Mouse (Mus musculus): Measurements from ENCODE around the gene Reg1. TPM values are rescaled to one million over a fixed set of nuclear protein-coding genes. Genes with fewer than 3 reads are reported as not detected.

Reg1 gene
- polyA plus RNA-seq, 1 experiment from 2014 or later = not detected

DNA sequence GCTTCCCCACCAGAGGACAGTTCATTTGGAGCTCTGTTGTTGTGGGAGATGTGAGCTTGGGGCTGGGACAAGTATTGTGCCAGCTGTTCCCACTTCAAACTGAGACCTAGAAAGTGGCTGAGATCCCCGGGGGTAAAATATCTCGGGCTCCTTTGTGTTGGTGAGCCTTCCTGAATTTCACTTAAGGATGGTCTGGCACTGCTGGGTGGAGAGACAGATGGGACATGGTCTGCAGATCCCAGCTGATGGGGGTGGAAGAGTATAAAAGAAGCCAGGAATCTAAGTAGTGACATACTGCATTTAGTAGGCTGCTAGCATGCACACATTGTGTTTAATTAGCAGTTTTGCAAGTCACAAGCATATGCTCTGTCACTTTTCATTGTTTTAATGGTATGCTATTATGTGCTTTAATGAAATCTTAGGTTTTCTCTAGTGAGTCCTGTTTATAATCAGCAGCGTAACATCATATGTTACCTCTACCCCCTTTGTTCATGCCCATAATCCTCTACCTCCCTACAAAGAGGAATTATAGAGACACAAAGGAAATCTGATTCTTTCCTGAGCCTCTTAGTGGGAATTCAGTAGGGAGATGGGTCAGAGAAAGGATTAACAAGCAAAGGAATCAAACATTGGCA lies 37.8 kb downstream of the Reg1 start:
- DNase-seq (ENCODE audit: low spot score) (peak; percentile 31), ATAC-seq (ENCODE audit: low read depth) (peak; percentile 86)
- 35% methylated on average over 3 of the region's 3 CpGs for WGBS

DNA sequence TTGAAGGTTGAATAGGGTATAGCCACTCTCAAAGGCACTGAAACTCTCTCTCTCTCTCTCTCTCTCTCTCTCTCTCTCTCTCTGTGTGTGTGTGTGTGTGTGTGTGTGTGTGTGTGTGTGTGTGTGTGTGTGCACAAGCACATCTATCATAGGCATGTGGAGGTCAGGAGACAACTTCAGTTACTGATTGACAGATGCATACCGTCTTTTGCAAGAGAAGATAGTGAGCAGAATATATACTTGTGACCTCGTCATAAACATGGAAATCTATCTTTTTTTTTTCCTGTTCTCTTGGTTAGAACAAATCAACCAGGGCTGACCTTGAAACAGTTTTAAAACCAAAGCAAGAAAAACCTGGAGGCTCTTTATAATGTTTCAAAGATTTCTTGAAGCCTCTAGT lies 39.8 kb downstream of the Reg1 start:
- Histone ChIP-seq H3K27ac (replicated peaks; ENCODE audit: low read depth, low read length) (no peak overlapping the region), H3K36me3 (ENCODE audit: control insufficient read depth, insufficient read depth, low read length) (no peaks in the 10 kb centered on the region), H3K27me3 (replicated peaks; ENCODE audit: control insufficient read depth, insufficient read depth, low read length) (no peaks in the 10 kb centered on the region), H3K9me3 (ENCODE audit: control insufficient read depth, low read length) (no peaks in the 10 kb centered on the region), H3K4me2 (ENCODE audit: low read depth, low read length) (no peak overlapping the region), H3K4me1 (ENCODE audit: control insufficient read depth, insufficient read depth, low read length) (no peaks in the 10 kb centered on the region), H3K4me3 (ENCODE audit: low read depth, low read length) (no peak overlapping the region), H3K9ac (ENCODE audit: low read depth, low read length) (no peak overlapping the region)
- 74% methylated on average over 2 of the region's 2 CpGs for WGBS
- DNase-seq (ENCODE audit: low spot score) = no peak
- no peak for ATAC-seq (ENCODE audit: low read depth)

More for the DNA sequence above, 37.8 kb downstream of the Reg1 start:
- Histone ChIP-seq H3K4me2 (ENCODE audit: low read depth, low read length) (no peak overlapping the region), H3K9me3 (ENCODE audit: control insufficient read depth, low read length) (no peaks in the 10 kb centered on the region), H3K36me3 (ENCODE audit: control insufficient read depth, insufficient read depth, low read length) (no peaks in the 10 kb centered on the region), H3K4me3 (ENCODE audit: low read depth, low read length) (no peak overlapping the region), H3K4me1 (ENCODE audit: control insufficient read depth, insufficient read depth, low read length) (no peaks in the 10 kb centered on the region), H3K27me3 (replicated peaks; ENCODE audit: control insufficient read depth, insufficient read depth, low read length) (no peaks in the 10 kb centered on the region), H3K27ac (replicated peaks; ENCODE audit: low read depth, low read length) (no peak overlapping the region), H3K9ac (ENCODE audit: low read depth, low read length) (no peak overlapping the region)

DNA sequence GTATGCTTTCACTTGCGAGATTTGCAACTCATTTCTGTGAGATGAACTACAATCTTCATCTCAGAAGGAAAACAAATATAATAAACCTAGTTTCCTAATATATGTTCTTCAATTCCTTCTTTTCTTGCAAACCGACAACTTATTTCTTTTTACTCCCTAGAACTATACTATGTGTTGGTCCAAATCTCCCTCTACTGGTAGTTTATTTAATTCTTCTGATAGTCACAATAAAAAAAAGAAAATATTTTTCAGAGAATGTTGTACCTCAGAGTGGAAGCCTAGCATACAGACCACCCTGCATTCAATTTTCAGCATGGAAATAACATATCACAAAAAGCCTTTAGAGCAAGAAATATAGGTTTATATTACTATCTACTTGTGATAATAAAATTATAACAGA lies 40.8 kb downstream of the Reg1 start:
- Histone ChIP-seq H3K4me3 (ENCODE audit: low read depth, low read length) (no peak overlapping the region), H3K9me3 (ENCODE audit: control insufficient read depth, low read length) (no peaks in the 10 kb centered on the region), H3K9ac (ENCODE audit: low read depth, low read length) (no peak overlapping the region), H3K27me3 (replicated peaks; ENCODE audit: control insufficient read depth, insufficient read depth, low read length) (no peaks in the 10 kb centered on the region), H3K27ac (replicated peaks; ENCODE audit: low read depth, low read length) (no peak overlapping the region), H3K36me3 (ENCODE audit: control insufficient read depth, insufficient read depth, low read length) (no peaks in the 10 kb centered on the region), H3K4me2 (ENCODE audit: low read depth, low read length) (no peak overlapping the region), H3K4me1 (ENCODE audit: control insufficient read depth, insufficient read depth, low read length) (no peaks in the 10 kb centered on the region)
- DNase-seq (ENCODE audit: low spot score) = no peak
- 81% methylated on average over 2 of the region's 2 CpGs for WGBS
- ATAC-seq (ENCODE audit: low read depth) = no peak

DNA sequence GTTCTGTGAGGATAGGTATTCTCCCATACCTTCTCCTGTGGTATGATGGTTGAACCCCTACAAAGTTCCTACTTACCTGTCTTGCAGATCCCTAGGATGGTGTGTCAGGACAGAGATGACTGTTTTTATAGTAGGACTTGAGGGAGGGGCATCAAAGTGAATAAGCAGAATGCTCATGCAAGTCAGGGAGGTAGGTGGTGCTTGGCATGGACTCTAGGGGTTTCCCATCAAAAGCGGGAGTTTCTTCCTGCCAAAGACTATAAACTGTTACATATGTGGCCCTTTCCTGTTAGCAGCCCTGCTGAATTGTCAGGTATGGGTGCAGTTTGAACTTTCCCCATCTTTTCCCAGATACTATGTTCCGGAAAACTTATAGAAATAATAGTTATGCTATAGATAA lies 46.3 kb downstream of the Reg1 start, which contains the start of gene Reg3g:
Gene Reg3g, minus strand, starts transcription at position 101 of the 400 bp plus-strand sequence.
- no peaks in the 10 kb centered on the region for H3K36me3 ChIP-seq (ENCODE audit: control insufficient read depth, insufficient read depth, low read length)
- no peak within 1 kb of the TSS for H3K9ac ChIP-seq (ENCODE audit: low read depth, low read length)
- WGBS = 60% methylated on average over 2 of the region's 2 CpGs
- DNase-seq (ENCODE audit: low spot score) (no peak), ATAC-seq (ENCODE audit: low read depth) (no peak)
- H3K9me3 ChIP-seq (ENCODE audit: control insufficient read depth, low read length) = no peaks in the 10 kb centered on the region
- no peaks in the 10 kb centered on the region for H3K27me3 ChIP-seq (replicated peaks; ENCODE audit: control insufficient read depth, insufficient read depth, low read length)
- H3K4me3 ChIP-seq (ENCODE audit: low read depth, low read length) = no peak within 1 kb of the TSS
- H3K27ac ChIP-seq (replicated peaks; ENCODE audit: low read depth, low read length) = no peak within 1 kb of the TSS
- H3K4me2 ChIP-seq (ENCODE audit: low read depth, low read length) = no peak within 1 kb of the TSS
- H3K4me1 ChIP-seq (ENCODE audit: control insufficient read depth, insufficient read depth, low read length) = no peaks in the 10 kb centered on the region

DNA sequence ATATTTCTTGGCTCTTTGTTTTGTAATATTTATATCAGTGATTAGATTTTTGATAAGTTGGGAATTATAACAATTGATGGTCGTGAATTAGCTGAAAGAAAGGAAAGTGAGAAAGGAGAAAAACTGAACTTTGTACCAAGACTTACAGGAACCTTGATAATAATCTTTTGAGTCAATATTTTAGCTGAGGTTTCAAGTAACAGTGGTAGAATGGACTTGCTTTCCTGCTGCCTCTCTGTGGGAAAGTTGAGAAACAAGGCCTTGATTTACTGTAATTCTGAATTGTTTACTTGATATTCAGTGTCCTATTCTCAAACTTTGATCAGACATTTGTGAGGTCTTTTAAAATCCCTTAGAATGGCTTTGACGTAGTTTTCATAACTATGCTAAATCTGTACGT lies 46.8 kb downstream of the Reg1 start:
- Histone ChIP-seq H3K4me3 (ENCODE audit: low read depth, low read length) (no peak overlapping the region), H3K4me2 (ENCODE audit: low read depth, low read length) (no peak overlapping the region), H3K9ac (ENCODE audit: low read depth, low read length) (no peak overlapping the region), H3K27me3 (replicated peaks; ENCODE audit: control insufficient read depth, insufficient read depth, low read length) (no peaks in the 10 kb centered on the region), H3K27ac (replicated peaks; ENCODE audit: low read depth, low read length) (no peak overlapping the region), H3K36me3 (ENCODE audit: control insufficient read depth, insufficient read depth, low read length) (no peaks in the 10 kb centered on the region), H3K9me3 (ENCODE audit: control insufficient read depth, low read length) (no peaks in the 10 kb centered on the region), H3K4me1 (ENCODE audit: control insufficient read depth, insufficient read depth, low read length) (no peaks in the 10 kb centered on the region)
- DNase-seq (ENCODE audit: low spot score) = peak; percentile 2
- WGBS = 54% methylated on average over 3 of the region's 3 CpGs
- ATAC-seq (ENCODE audit: low read depth) = no peak

Other genes with a start within 250 kb of the Reg1 start
- gene Reg3b, start 52.1 kb upstream of the Reg1 start, polyA plus RNA-seq (2014; fragmentation: Nextera tagmentation; extraction: Ambion mirVana) = 1.5 and 4.9 TPM in 2 replicates
- gene Reg3d, start 43.8 kb upstream of the Reg1 start, polyA plus RNA-seq (2014; fragmentation: Nextera tagmentation; extraction: Ambion mirVana) = not detected in 2 replicates
- gene Reg3a, start 42.0 kb upstream of the Reg1 start, polyA plus RNA-seq (2014; fragmentation: Nextera tagmentation; extraction: Ambion mirVana) = not detected in 2 replicates
- gene Reg2, start 27.1 kb upstream of the Reg1 start, polyA plus RNA-seq (2014; fragmentation: Nextera tagmentation; extraction: Ambion mirVana) = not detected in 2 replicates
- 19.8 and 33.6 TPM in 2 replicates for gene Reg3g, start 46.2 kb downstream of the Reg1 start, polyA plus RNA-seq (2014; fragmentation: Nextera tagmentation; extraction: Ambion mirVana)

Data from embryonic facial prominence, embryonic 14.5 days (tissue).